In the genomic region with DNA sequence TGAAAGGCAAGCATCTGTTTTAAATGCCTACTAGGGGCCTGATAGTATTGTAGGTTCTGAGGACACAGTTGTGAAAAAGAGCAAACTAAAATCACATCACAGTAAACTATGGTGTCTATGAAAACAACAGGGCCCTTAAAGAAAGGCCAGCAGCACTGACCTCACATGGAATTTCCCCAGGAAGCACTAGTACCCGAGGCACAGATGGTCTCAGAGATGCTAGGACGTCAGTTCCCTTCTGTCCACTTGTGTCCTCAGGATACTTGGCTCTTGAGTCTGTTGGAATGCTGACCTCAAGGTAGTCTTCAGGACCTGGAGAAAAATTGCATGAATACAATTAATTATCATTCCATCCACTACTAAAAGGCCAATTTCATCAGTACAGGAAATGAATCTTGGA, we compare ENCODE assay signal across 20 mouse cellular contexts.
DNase-seq lines count a peak whose midpoint lies in the region; ATAC-seq and TF ChIP-seq lines count a peak whose summit lies in the region.
"Had no signal": no experiment of that assay in that cellular context is flagged by ENCODE, and none has a peak within 500 bp of the region (broad histone marks: within the 10 kb centered on the region; RNA-seq: fewer than 3 reads in every experiment).

No protein-coding gene starts in this region.

- TF ChIP-seq CTCF in lung, adult 2 months (IDR thresholded peaks at IDR 0.05; ENCODE audit: insufficient read depth, low read length), result no peak

- no peak for ATAC-seq in megakaryocyte, adult 5-6 weeks (ENCODE audit: poor library complexity, severe bottlenecking)
- ATAC-seq: forebrain, embryonic 14.5 days; hindbrain, postnatal 0 days had no signal

- intact Hi-C loops in gastrocnemius, postnatal 36 days (cut with DNase I), result no loop called here

- no peak for TF ChIP-seq POLR2A in lung, adult 2 months (IDR thresholded peaks at IDR 0.05; ENCODE audit: borderline replicate concordance, extremely low read depth, low read depth, low read length)

- no peak overlapping the region for H3K4me3 ChIP-seq in lung, adult 2 months (replicated peaks; ENCODE audit: extremely low read depth, low read depth, low read length)
- H3K4me3 ChIP-seq: embryonic facial prominence, embryonic 15.5 days; erythroblast, embryonic 14.5 days; forebrain, embryonic 10.5 days; gastrocnemius, adult 2 months; hindbrain, embryonic 13.5 days had no signal

- H3K4me1 ChIP-seq in lung, adult 2 months (ENCODE audit: control insufficient read depth, insufficient read depth, low read length), result no peaks in the 10 kb centered on the region
- H3K4me1 ChIP-seq: embryonic facial prominence, embryonic 15.5 days; forebrain, embryonic 10.5 days; hindbrain, embryonic 13.5 days had no signal

- 26% methylated on average over 2 of the region's 2 CpGs for whole genome bisulfite sequencing in lung, adult 2 months

- DNase-seq in brain, adult 2 months (ENCODE audit: low read depth, low spot score), result peak; percentile 79
- DNase-seq in cerebellum, adult 11-12 months, result peak; percentile 21
- DNase-seq in cerebellum, adult 9-10 months, result peak; percentile 61
- DNase-seq in lung, adult 2 months, result no peak
- DNase-seq in gastrocnemius, postnatal 36 days, result no peak
- DNase-seq: adrenal gland, adult 8-10 months; adrenal gland, postnatal 36 days; embryo, embryonic 11 days; gastrocnemius, adult 2 months; gastrocnemius, postnatal 25 days; heart, adult 11 months; heart, postnatal 10 days; kidney, adult 11 months had no signal

Comparison
In these comparisons a context has a peak if more than half of its experiments do, and no peak if none do; other contexts are left out.
1. DNase-seq: peak in brain, adult 2 months (single experiment), cerebellum, adult 11-12 months (single experiment) and cerebellum, adult 9-10 months (single experiment); none in lung, adult 2 months (single experiment) and gastrocnemius, postnatal 36 days (0 of 2).